Mouse (Mus musculus): ENCODE measurements around the gene Acer3.

GRCm38 (mm10) chr7:98160041-98160740 lies 160.8 kb downstream of the Acer3 start:
- TF ChIP-seq HCFC1 (IDR thresholded peaks at IDR 0.05; ENCODE audit: borderline replicate concordance, insufficient read depth, low read length): no peak
- no peak for TF ChIP-seq ZNF384 (IDR thresholded peaks at IDR 0.05; ENCODE audit: low read depth, low read length)
- no peak for TF ChIP-seq ZC3H11A (IDR thresholded peaks at IDR 0.05; ENCODE audit: borderline replicate concordance, low read depth, low read length)

Measured in ES-E14 (cell line).